Mouse (Mus musculus): ENCODE measurements around the gene Bst1. TPM values are rescaled to one million over a fixed set of nuclear protein-coding genes. Genes with fewer than 3 reads are reported as not detected.

Gene Bst1
- total and polyA plus RNA-seq, 2 experiments from 2014 or later, result 0.11 to 0.76 TPM

DNA sequence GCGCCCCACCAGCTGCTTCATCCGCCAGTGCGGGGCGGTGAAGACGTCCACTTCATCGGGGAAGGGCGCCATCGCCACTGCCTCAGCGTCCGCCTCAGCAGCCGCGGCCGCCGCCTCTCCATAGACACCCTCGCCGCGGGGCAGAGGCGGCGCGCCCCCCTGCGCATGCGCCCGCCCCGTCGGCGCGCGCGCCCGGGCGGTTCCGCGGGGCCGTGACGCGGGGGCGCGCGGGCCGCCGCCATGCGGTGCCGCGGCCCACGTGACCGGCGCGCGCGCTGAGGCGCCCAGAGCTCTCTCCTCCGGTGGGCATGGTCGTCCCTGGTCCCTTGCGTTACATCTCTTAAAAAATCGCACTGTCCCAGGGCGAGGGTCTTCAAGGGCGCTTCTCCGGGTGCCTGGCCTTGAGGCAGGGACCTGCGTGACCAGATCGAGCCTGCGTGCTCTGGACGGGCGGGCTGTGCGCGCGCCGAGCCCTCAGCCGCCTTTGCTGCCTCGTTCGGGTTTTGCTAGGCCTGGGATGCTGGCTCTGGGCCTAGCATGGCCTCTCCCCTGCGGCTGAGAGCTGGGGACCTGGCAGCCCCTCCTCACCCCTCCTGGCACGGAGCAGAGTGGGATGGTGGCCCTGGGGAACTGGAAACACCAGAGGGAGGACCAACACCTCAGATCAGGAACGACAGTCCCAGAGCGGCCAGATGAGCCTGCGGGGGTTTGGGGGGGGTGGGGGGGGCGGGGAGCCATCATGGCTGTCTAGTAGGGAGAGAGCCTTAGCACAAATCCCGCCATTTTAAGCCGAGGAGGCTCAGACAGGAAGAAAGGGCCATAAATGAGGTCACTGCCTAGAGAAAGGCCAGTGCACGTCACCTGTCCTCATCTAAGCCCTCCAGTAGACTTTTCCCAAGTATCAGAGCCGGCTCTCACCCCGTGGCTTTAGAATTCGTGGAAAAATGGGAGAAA lies 36.4 kb upstream of the Bst1 start:
- Histone ChIP-seq H3K4me2 (ENCODE audit: low read depth) (peak overlapping the region; percentile 95), H3K9me3 (ENCODE audit: low read length) (no peaks in the 10 kb centered on the region), H3K36me3 (ENCODE audit: insufficient read depth) (no peaks in the 10 kb centered on the region), H3K4me3 (ENCODE audit: low read depth, low read length) (peak overlapping the region; percentile 85), H3K27me3 (ENCODE audit: insufficient read depth, low read length) (no peaks in the 10 kb centered on the region), H3K4me1 (ENCODE audit: insufficient read depth) (peaks cover 23% of the 10 kb centered on the region; the same call in 1 of the 2 replicates), H3K9ac (peak overlapping the region; percentile 99), H3K27ac (ENCODE audit: low read depth, low read length) (peak overlapping the region; percentile 100)
- ATAC-seq, result peak; percentile 92
- DNase-seq, result peak; percentile 94
- WGBS, result 8% methylated on average over 74 of the region's 82 CpGs
- TF ChIP-seq CTCF (IDR thresholded peaks at IDR 0.05; ENCODE audit: low read depth), result no peak

DNA sequence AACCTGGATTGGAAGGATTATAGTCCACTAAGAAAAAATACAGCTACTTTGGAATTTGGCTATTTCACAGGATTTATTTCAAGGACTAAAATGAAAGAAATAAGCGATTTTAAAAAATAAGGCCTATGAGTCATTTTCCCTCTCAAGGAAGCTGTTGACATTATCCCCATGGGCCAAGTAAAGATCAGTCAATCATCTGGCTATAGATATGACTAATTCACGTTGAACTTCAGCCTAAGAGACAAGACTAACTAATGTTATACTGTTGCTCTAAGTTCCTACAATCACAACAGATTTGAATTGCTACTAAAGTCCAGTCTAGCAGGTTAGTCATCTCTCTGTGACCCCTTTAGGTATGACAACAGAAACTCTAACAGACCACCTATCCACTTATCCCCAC lies 34.7 kb upstream of the Bst1 start:
- no peak overlapping the region for H3K4me2 ChIP-seq (ENCODE audit: low read depth)
- H3K4me1 ChIP-seq (ENCODE audit: insufficient read depth), result peaks cover 21% of the 10 kb centered on the region; the same call in 1 of the 2 replicates
- H3K4me3 ChIP-seq (ENCODE audit: low read depth, low read length), result no peak overlapping the region
- H3K9me3 ChIP-seq (ENCODE audit: low read length), result no peaks in the 10 kb centered on the region
- no peaks in the 10 kb centered on the region for H3K27me3 ChIP-seq (ENCODE audit: insufficient read depth, low read length)
- no peaks in the 10 kb centered on the region for H3K36me3 ChIP-seq (ENCODE audit: insufficient read depth)
- WGBS, result 93% methylated on average over 2 of the region's 2 CpGs
- no peak for TF ChIP-seq CTCF (IDR thresholded peaks at IDR 0.05; ENCODE audit: low read depth)
- no peak overlapping the region for H3K27ac ChIP-seq (ENCODE audit: low read depth, low read length)
- DNase-seq (no peak), ATAC-seq (no peak)
- no peak overlapping the region for H3K9ac ChIP-seq

DNA sequence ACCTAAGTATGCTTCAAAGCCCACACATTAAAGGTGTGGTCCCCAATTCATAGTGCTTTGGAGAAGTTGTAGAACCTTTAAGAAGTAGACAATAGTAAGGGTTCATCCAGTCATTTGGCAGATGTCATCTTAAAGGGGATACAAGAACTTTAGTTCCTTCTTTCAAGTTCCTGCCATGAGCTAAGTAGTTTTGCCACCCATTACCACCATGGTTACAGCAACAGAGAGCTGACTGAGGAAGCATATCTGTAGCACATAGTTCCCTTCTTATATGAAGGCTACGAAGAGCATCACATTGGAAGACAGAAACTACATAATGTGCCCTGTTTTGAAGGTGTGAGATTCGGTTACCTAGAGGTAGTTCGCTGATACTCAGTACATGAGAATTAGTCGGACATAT lies 32.1 kb upstream of the Bst1 start:
- no peaks in the 10 kb centered on the region for H3K36me3 ChIP-seq (ENCODE audit: insufficient read depth)
- DNase-seq (no peak), ATAC-seq (no peak)
- WGBS, result 92% methylated on average over 4 of the region's 4 CpGs
- no peaks in the 10 kb centered on the region for H3K27me3 ChIP-seq (ENCODE audit: insufficient read depth, low read length)
- peaks cover 4% of the 10 kb centered on the region; the same call in 1 of the 2 replicates for H3K4me1 ChIP-seq (ENCODE audit: insufficient read depth)
- no peak overlapping the region for H3K4me2 ChIP-seq (ENCODE audit: low read depth)
- no peak overlapping the region for H3K27ac ChIP-seq (ENCODE audit: low read depth, low read length)
- H3K4me3 ChIP-seq (ENCODE audit: low read depth, low read length), result no peak overlapping the region
- no peak for TF ChIP-seq CTCF (IDR thresholded peaks at IDR 0.05; ENCODE audit: low read depth)
- no peak overlapping the region for H3K9ac ChIP-seq
- H3K9me3 ChIP-seq (ENCODE audit: low read length), result no peaks in the 10 kb centered on the region

DNA sequence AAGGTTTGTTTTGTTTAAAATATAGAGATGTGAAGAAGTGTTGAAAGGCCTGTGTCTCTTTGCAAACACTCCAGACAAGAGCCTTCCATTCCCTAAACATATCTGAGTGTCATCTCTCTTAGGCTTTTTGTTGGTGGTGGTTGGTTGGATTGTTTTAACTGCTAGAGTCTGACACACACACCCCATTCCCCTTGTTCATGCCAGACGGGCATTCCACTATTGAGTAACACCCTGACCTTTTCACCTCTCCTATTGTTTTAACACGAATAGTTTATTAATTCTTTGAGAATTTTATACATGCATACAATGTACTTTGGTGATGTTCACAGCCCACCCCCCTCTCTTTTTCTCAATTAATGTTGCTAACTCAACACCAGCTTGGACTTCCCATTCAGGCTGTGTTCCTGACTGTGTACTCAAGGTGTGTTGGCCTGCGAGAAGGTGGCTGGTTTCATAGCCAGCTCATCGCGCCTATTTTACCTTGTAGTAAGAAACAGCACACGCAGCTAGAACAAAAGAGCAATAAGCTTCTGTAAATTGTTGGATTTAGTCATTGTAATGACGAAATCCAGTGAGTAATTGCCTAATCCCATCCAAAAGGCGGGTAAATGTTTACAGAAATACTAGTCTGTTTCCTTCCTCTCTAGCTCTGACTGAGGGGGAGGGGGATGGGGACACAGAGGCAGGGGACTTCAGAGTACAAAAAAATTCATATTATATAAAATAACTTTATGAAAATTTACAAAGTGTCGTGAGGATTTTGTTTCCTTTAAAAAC lies 30.5 kb upstream of the Bst1 start:
- H3K9me3 ChIP-seq (ENCODE audit: low read length), result no peaks in the 10 kb centered on the region
- no peak overlapping the region for H3K4me2 ChIP-seq (ENCODE audit: low read depth)
- no peak overlapping the region for H3K27ac ChIP-seq (ENCODE audit: low read depth, low read length)
- H3K4me1 ChIP-seq (ENCODE audit: insufficient read depth), result no peaks in the 10 kb centered on the region
- ATAC-seq (no peak), DNase-seq (no peak)
- H3K27me3 ChIP-seq (ENCODE audit: insufficient read depth, low read length), result no peaks in the 10 kb centered on the region
- H3K4me3 ChIP-seq (ENCODE audit: low read depth, low read length), result no peak overlapping the region
- WGBS, result 74% methylated on average over 9 of the region's 9 CpGs
- TF ChIP-seq CTCF (IDR thresholded peaks at IDR 0.05; ENCODE audit: low read depth), result no peak
- H3K9ac ChIP-seq, result no peak overlapping the region
- H3K36me3 ChIP-seq (ENCODE audit: insufficient read depth), result no peaks in the 10 kb centered on the region

DNA sequence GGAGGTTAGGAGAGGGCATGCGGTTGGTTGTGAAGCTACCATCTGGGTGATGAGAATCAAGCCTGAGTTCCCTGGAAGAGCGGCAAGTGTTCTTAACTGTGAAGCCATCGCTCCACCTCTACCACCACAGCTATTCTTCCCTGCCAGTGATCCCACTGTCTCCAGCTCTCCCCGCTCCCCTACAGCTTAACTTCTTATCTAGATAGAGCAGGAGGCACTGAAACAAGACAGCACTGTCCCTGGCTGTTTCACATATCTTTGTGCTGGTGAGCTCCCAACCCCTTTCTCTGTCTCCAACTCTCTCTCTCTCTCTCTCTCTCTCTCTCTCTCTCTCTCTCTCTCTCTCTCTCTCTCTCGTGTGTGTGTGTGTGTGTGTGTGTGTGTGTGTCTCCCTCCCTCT lies 26.3 kb upstream of the Bst1 start:
- Histone ChIP-seq H3K4me3 (ENCODE audit: low read depth, low read length) (no peak overlapping the region), H3K4me2 (ENCODE audit: low read depth) (no peak overlapping the region), H3K36me3 (ENCODE audit: insufficient read depth) (no peaks in the 10 kb centered on the region), H3K27ac (ENCODE audit: low read depth, low read length) (no peak overlapping the region), H3K9ac (no peak overlapping the region), H3K4me1 (ENCODE audit: insufficient read depth) (no peaks in the 10 kb centered on the region), H3K27me3 (ENCODE audit: insufficient read depth, low read length) (no peaks in the 10 kb centered on the region), H3K9me3 (ENCODE audit: low read length) (no peaks in the 10 kb centered on the region)
- TF ChIP-seq CTCF (IDR thresholded peaks at IDR 0.05; ENCODE audit: low read depth), result no peak
- DNase-seq (no peak), ATAC-seq (no peak)
- 85% methylated on average over 5 of the region's 5 CpGs for WGBS

DNA sequence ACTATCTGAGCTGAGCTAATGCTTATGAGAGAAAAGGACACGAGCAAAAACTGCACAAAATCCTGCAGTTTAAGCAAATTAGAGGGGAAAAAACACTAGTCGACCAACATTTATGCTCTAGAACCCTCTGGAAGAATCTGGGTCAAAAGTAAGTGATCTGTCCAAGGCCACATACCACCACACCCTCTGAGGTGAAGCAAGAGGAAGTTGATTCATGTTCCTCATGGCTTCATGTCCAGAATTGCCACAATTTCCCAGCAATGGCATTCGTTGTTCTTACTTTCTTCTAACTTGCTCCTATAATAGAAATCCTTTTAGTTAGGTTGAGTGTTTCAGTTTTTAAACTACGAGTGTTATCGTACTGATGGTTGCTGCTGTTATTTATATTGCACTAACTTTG lies 19.2 kb upstream of the Bst1 start:
- WGBS, result 83% methylated on average over 5 of the region's 5 CpGs
- no peak overlapping the region for H3K9ac ChIP-seq
- DNase-seq (no peak), ATAC-seq (no peak)
- H3K4me3 ChIP-seq (ENCODE audit: low read depth, low read length), result no peak overlapping the region
- H3K27ac ChIP-seq (ENCODE audit: low read depth, low read length), result no peak overlapping the region
- H3K9me3 ChIP-seq (ENCODE audit: low read length), result no peaks in the 10 kb centered on the region
- TF ChIP-seq CTCF (IDR thresholded peaks at IDR 0.05; ENCODE audit: low read depth), result no peak
- H3K27me3 ChIP-seq (ENCODE audit: insufficient read depth, low read length), result no peaks in the 10 kb centered on the region
- no peak overlapping the region for H3K4me2 ChIP-seq (ENCODE audit: low read depth)
- no peaks in the 10 kb centered on the region for H3K4me1 ChIP-seq (ENCODE audit: insufficient read depth)
- H3K36me3 ChIP-seq (ENCODE audit: insufficient read depth), result no peaks in the 10 kb centered on the region

DNA sequence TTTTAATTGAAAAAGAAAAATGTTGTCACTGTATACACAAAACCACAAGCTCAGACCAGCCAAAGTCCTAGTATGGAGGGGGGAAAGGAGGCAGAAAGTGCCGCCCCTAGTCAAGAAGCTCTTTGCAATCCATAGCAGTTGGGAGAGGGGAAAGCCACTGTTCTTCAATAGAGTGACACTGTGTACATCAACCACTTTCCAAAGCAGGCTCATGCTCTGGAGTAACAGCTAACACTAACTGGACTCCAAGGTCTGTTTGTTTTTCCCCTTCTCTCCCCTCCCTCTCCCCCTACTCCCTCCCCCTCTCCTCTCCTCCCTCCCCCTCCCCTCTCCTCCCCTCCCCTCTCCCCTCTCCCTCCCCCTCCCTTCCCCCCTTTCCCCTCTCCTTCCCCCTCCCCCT lies 18.0 kb upstream of the Bst1 start:
- H3K4me2 ChIP-seq (ENCODE audit: low read depth), result no peak overlapping the region
- ATAC-seq (no peak), DNase-seq (no peak)
- no peak overlapping the region for H3K27ac ChIP-seq (ENCODE audit: low read depth, low read length)
- H3K36me3 ChIP-seq (ENCODE audit: insufficient read depth), result no peaks in the 10 kb centered on the region
- H3K4me1 ChIP-seq (ENCODE audit: insufficient read depth), result no peaks in the 10 kb centered on the region
- no peak overlapping the region for H3K9ac ChIP-seq
- TF ChIP-seq CTCF (IDR thresholded peaks at IDR 0.05; ENCODE audit: low read depth), result no peak
- 78% methylated on average over 1 of the region's 1 CpGs for WGBS
- H3K27me3 ChIP-seq (ENCODE audit: insufficient read depth, low read length), result no peaks in the 10 kb centered on the region
- H3K9me3 ChIP-seq (ENCODE audit: low read length), result no peaks in the 10 kb centered on the region
- no peak overlapping the region for H3K4me3 ChIP-seq (ENCODE audit: low read depth, low read length)

Data from forebrain, postnatal 0 days (tissue).